Mouse (Mus musculus) ES-Bruce4 (cell line): Measurements from ENCODE around the gene Elmod1. TPM values are rescaled to one million over a fixed set of nuclear protein-coding genes. Genes with fewer than 3 reads are reported as not detected.
"Not testable (repeated sequence)": the region's sequence is repeated elsewhere in the genome, so short reads cannot be mapped to it uniquely, and the experiment has no call there.

Experiments used
- H3K27ac ChIP-seq: 2 replicates; pipeline ENCODE4 v1.5.1; 2012; ENCODE audit warnings: low read length, inconsistent platforms; ENCODE audit not compliant: insufficient read depth
- H3K27me3 ChIP-seq: 2 replicates; pipeline ENCODE4 v1.6.1; 2012; ENCODE audit warnings: mild to moderate bottlenecking, low read length, inconsistent platforms; ENCODE audit not compliant: control insufficient read depth, poor library complexity, insufficient read depth, severe bottlenecking
- H3K36me3 ChIP-seq: 2 replicates; pipeline ENCODE4 v1.6.1; 2012; ENCODE audit warnings: inconsistent platforms, mild to moderate bottlenecking, low read length, moderate library complexity; ENCODE audit not compliant: control insufficient read depth, poor library complexity, insufficient read depth, severe bottlenecking
- H3K4me1 ChIP-seq: one replicate; pipeline ENCODE4 v1.8.1; 2011; ENCODE audit warnings: low read length; ENCODE audit not compliant: control insufficient read depth, insufficient read depth
- H3K4me3 ChIP-seq: 2 replicates; pipeline ENCODE4 v1.5.1; 2011; ENCODE audit warnings: low read depth, mild to moderate bottlenecking, low read length
- H3K9ac ChIP-seq: 2 replicates; pipeline ENCODE4 v1.6.1; 2012; ENCODE audit warnings: low read depth, mild to moderate bottlenecking, inconsistent platforms; ENCODE audit not compliant: poor library complexity, severe bottlenecking
- H3K9me3 ChIP-seq: replicated peaks from 2 replicates; pipeline ENCODE4 v1.6.1; 2012; ENCODE audit warnings: mild to moderate bottlenecking, low read length, inconsistent platforms; ENCODE audit not compliant: control insufficient read depth, poor library complexity, insufficient read depth, severe bottlenecking
- CTCF ChIP-seq: IDR thresholded peaks from one replicate; pipeline ENCODE4 v1.8.1; 2011; ENCODE audit warnings: low read depth, low read length
- EP300 ChIP-seq: IDR thresholded peaks from 2 replicates; pipeline ENCODE4 v1.6.1; 2011; ENCODE audit warnings: low read depth, low read length; ENCODE audit not compliant: insufficient read depth
- POLR2A ChIP-seq: IDR thresholded peaks from one replicate; pipeline ENCODE4 v1.8.1; 2011; ENCODE audit warnings: low read length; ENCODE audit not compliant: insufficient read depth
- polyA plus RNA-seq: library from polyadenylated mRNA; stranded (reverse); fragments of >200 nt; gene quantifications from 2 replicates; pipeline ENCODE4 v1.2.4, GENCODE M21; 2011; ENCODE audit warnings: low read depth; ENCODE audit not compliant: missing spikeins, insufficient read depth, insufficient read length

The Elmod1 gene
- 0.36 TPM in 1 of 2 replicates, not detected in the other for polyA plus RNA-seq

DNA sequence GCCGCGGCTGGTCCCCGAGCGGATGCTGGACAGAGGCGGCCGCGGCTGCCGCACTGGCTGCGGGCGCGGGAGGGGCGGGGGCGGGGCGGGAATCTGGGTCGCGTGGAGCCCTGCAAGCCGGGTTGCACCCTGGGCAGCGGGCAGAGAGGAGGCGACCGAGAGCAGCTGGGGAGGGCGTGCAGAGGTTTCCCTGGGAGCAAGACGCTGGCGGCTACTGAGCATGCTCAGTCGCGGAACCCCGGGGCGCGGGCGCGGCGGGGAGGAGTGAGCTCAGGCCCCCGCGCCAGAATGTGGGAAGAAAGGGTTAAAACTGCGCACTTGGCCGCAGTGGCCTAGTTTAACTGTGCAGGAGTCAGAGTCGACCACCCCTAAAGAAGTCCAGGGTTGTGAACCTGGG lies at the start of gene Elmod1:
Gene Elmod1 (minus strand): TSS at position 180 of the 397 bp plus-strand sequence.
- Histone ChIP-seq H3K36me3 (no peaks in the 10 kb centered on the region), H3K9me3 (no peaks in the 10 kb centered on the region), H3K4me3 (peak within 1 kb of the TSS; percentile 73), H3K4me1 (no peaks in the 10 kb centered on the region), H3K27me3 (peaks cover 6% of the 10 kb centered on the region), H3K9ac (no peak within 1 kb of the TSS), H3K27ac (no peak within 1 kb of the TSS)
- TF ChIP-seq POLR2A (no peak), CTCF (no peak), EP300 (no peak)

- no peaks in the 10 kb centered on the region for H3K4me1 ChIP-seq
- no peak overlapping the region for H3K4me3 ChIP-seq
- H3K9me3 ChIP-seq = peaks cover 18% of the 10 kb centered on the region
- H3K36me3 ChIP-seq = no peaks in the 10 kb centered on the region
- no peaks in the 10 kb centered on the region for H3K27me3 ChIP-seq
- no peak overlapping the region for H3K9ac ChIP-seq
- TF ChIP-seq CTCF (no peak), POLR2A (no peak), EP300 (no peak)
- no peak overlapping the region for H3K27ac ChIP-seq
Measured at GRCm38 (mm10) chr9:54022795-54023194, 47.7 kb upstream of the Elmod1 start.

- Histone ChIP-seq H3K27ac (no peak overlapping the region), H3K27me3 (no peaks in the 10 kb centered on the region), H3K36me3 (no peaks in the 10 kb centered on the region), H3K4me3 (no peak overlapping the region), H3K4me1 (peaks cover 3% of the 10 kb centered on the region), H3K9ac (no peak overlapping the region), H3K9me3 (no peaks in the 10 kb centered on the region)
- no peak for TF ChIP-seq CTCF
- no peak for TF ChIP-seq EP300
- TF ChIP-seq POLR2A = no peak
Measured at GRCm38 (mm10) chr9:53994528-53994927, 19.4 kb upstream of the Elmod1 start.

GRCm38 (mm10) chr9:53992567-53992966 lies 17.5 kb upstream of the Elmod1 start:
- not testable (repeated sequence) for H3K36me3 ChIP-seq, H3K4me1 ChIP-seq, H3K9ac ChIP-seq, H3K27me3 ChIP-seq, H3K9me3 ChIP-seq, H3K4me3 ChIP-seq
- 0 out of 2 replicates have a peak, but pooled peaks have one; percentile 30 for TF ChIP-seq EP300
- H3K27ac ChIP-seq = 0 out of 2 replicates have a peak overlapping the region, but pooled peaks have one; percentile 5

DNA sequence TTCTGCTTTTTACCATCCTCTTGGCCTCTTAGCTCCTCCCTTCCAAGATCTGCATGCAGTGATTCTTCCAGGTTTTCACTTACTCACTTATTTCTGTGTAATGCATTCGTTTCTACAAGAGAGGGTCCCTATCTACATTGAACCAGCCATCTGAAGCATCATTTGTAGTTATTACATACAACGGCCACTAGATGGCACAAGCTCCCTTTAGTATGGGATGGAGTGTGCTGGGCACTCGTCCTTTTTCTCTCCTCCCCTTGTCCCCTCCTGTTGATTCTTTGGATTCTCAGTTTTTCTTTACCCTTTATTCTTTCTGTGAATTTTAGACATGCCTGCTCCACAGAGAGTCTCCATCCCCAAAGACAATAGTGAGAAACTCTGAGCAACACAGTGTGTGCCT lies 15.8 kb upstream of the Elmod1 start:
- H3K36me3 ChIP-seq = no peaks in the 10 kb centered on the region
- peaks cover 3% of the 10 kb centered on the region for H3K4me1 ChIP-seq
- H3K27ac ChIP-seq = no peak overlapping the region
- no peak overlapping the region for H3K9ac ChIP-seq
- H3K9me3 ChIP-seq = peaks cover 11% of the 10 kb centered on the region
- H3K4me3 ChIP-seq = no peak overlapping the region
- TF ChIP-seq EP300 (no peak), POLR2A (no peak), CTCF (peak; percentile 36)
- no peaks in the 10 kb centered on the region for H3K27me3 ChIP-seq

GRCm38 (mm10) chr9:53986972-53987371 lies 11.9 kb upstream of the Elmod1 start:
- Histone ChIP-seq H3K27ac (no peak overlapping the region), H3K9ac (no peak overlapping the region), H3K36me3 (no peaks in the 10 kb centered on the region), H3K9me3 (peaks cover 11% of the 10 kb centered on the region), H3K27me3 (no peaks in the 10 kb centered on the region), H3K4me3 (no peak overlapping the region), H3K4me1 (peaks cover 3% of the 10 kb centered on the region)
- no peak for TF ChIP-seq EP300
- no peak for TF ChIP-seq POLR2A
- no peak for TF ChIP-seq CTCF
